ENCODE assay signal across 8 mouse cellular contexts in the genomic region with DNA sequence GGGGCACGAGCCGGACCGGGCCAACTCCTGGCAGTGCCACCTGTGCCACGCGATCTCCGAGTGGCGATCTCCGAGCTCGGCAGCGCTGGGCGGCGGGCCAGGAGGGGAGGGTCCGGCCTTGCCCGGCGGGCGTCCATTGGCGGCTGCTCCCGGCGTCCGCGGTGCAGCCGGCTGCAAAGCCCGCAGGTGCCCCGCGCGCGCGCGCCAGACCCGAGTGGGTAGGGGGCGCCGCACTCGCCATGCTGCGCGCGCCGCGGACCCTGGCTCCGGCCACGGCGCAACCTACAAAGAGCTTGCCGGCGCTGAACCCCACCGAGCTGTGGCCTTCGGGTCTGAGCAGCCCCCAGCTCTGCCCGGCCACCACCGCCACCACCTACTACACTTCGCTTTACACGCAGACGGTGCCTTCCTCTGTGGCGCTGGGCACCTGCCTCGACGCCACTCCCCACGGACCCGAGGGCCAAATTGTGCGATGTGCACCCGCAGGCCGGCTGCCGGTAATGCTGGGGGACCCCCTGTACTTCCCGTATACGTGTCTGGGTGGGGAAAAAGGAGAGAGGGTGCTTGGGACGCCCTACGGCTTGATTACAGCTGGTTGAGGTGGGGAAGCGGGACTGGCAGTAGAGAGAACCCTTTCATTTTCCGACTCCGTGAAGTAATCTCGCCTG. TPM values are rescaled to one million over a fixed set of nuclear protein-coding genes. Genes with fewer than 3 reads are reported as not detected.
DNase-seq lines count a peak whose midpoint lies in the region; ATAC-seq lines count a peak whose summit lies in the region.

No protein-coding gene starts in this region.

- no peaks in the 10 kb centered on the region for H3K9me3 ChIP-seq in forebrain, embryonic 15.5 days
- H3K9me3 ChIP-seq in intestine, embryonic 15.5 days, result no peaks in the 10 kb centered on the region
- H3K9me3 ChIP-seq in liver, embryonic 16.5 days (replicated peaks; ENCODE audit: control insufficient read depth, low read length), result no peaks in the 10 kb centered on the region
- H3K9me3 ChIP-seq in neural tube, embryonic 12.5 days, result no peaks in the 10 kb centered on the region

- peak; percentile 40 for DNase-seq in CD4-positive, CD25-positive, alpha-beta regulatory T cell, adult 2 months (ENCODE audit: low read depth, low spot score)
- DNase-seq in adrenal gland, adult 18-20 months (ENCODE audit: low spot score in 2 of 2), result peak; percentile 73 to 76
- DNase-seq in adipocyte (ENCODE audit: low spot score), result no peak

- H3K4me3 ChIP-seq in forebrain, embryonic 15.5 days, result peak overlapping the region; percentile 65
- peak overlapping the region; percentile 75 for H3K4me3 ChIP-seq in intestine, embryonic 15.5 days (replicated peaks)
- H3K4me3 ChIP-seq in liver, embryonic 16.5 days (ENCODE audit: low read depth, low read length), result peak overlapping the region; percentile 92
- H3K4me3 ChIP-seq in neural tube, embryonic 12.5 days, result peak overlapping the region; percentile 62

- ATAC-seq in CD4-positive, CD25-positive, alpha-beta regulatory T cell, adult 4 months, result no peak
- ATAC-seq in forebrain, embryonic 15.5 days (replicated peaks), result peak; percentile 54
- peak; percentile 19 for ATAC-seq in intestine, embryonic 15.5 days
- ATAC-seq in liver, embryonic 16.5 days (ENCODE audit: low read depth), result peak; percentile 6; the same call in 1 of the 2 replicates
- ATAC-seq in neural tube, embryonic 12.5 days (ENCODE audit: low FRiP score, low read depth), result peak; percentile 34; the same call in 1 of the 2 replicates

- peak overlapping the region; percentile 46; the same call in 1 of the 2 replicates for H3K27ac ChIP-seq in forebrain, embryonic 15.5 days (replicated peaks)
- H3K27ac ChIP-seq in intestine, embryonic 15.5 days, result peak overlapping the region; percentile 72
- peak overlapping the region; percentile 99 for H3K27ac ChIP-seq in liver, embryonic 16.5 days (ENCODE audit: low read length)
- H3K27ac ChIP-seq in neural tube, embryonic 12.5 days, result no peak overlapping the region

- WGBS in forebrain, embryonic 15.5 days, result under 1% methylated on average over 67 of the region's 67 CpGs
- WGBS in intestine, embryonic 15.5 days, result under 1% methylated on average over 65 of the region's 67 CpGs
- under 1% methylated on average over 65 of the region's 67 CpGs for WGBS in liver, embryonic 16.5 days (ENCODE audit: insufficient replicate concordance)
- WGBS in neural tube, embryonic 12.5 days, result under 1% methylated on average over 67 of the region's 67 CpGs

- H3K27me3 ChIP-seq in forebrain, embryonic 15.5 days, result no peaks in the 10 kb centered on the region
- no peaks in the 10 kb centered on the region for H3K27me3 ChIP-seq in intestine, embryonic 15.5 days (replicated peaks)
- H3K27me3 ChIP-seq in liver, embryonic 16.5 days (ENCODE audit: control insufficient read depth, insufficient read depth, low read depth, low read length), result no peaks in the 10 kb centered on the region
- no peaks in the 10 kb centered on the region; the same call in 1 of the 2 replicates for H3K27me3 ChIP-seq in neural tube, embryonic 12.5 days (replicated peaks)

- peaks cover 46% of the 10 kb centered on the region for H3K4me1 ChIP-seq in forebrain, embryonic 15.5 days
- peaks cover 46% of the 10 kb centered on the region for H3K4me1 ChIP-seq in intestine, embryonic 15.5 days (replicated peaks)
- H3K4me1 ChIP-seq in liver, embryonic 16.5 days (ENCODE audit: control insufficient read depth, low read depth, low read length), result peaks cover 48% of the 10 kb centered on the region
- H3K4me1 ChIP-seq in neural tube, embryonic 12.5 days, result peaks cover 47% of the 10 kb centered on the region

- H3K36me3 ChIP-seq in forebrain, embryonic 15.5 days, result no peaks in the 10 kb centered on the region
- no peaks in the 10 kb centered on the region for H3K36me3 ChIP-seq in intestine, embryonic 15.5 days
- peaks cover 13% of the 10 kb centered on the region for H3K36me3 ChIP-seq in liver, embryonic 16.5 days (ENCODE audit: control insufficient read depth, insufficient read depth)
- no peaks in the 10 kb centered on the region for H3K36me3 ChIP-seq in neural tube, embryonic 12.5 days

- H3K9ac ChIP-seq in forebrain, embryonic 15.5 days (replicated peaks), result peak overlapping the region; percentile 44
- peak overlapping the region; percentile 65 for H3K9ac ChIP-seq in intestine, embryonic 15.5 days
- peak overlapping the region; percentile 99 for H3K9ac ChIP-seq in liver, embryonic 16.5 days (ENCODE audit: low read depth, low read length)
- peak overlapping the region; percentile 78 for H3K9ac ChIP-seq in neural tube, embryonic 12.5 days

- H3K4me2 ChIP-seq in forebrain, embryonic 15.5 days (replicated peaks), result peak overlapping the region; percentile 100
- peak overlapping the region; percentile 97 for H3K4me2 ChIP-seq in intestine, embryonic 15.5 days (replicated peaks)
- peak overlapping the region; percentile 85 for H3K4me2 ChIP-seq in liver, embryonic 16.5 days (ENCODE audit: low read depth, low read length)
- H3K4me2 ChIP-seq in neural tube, embryonic 12.5 days (replicated peaks), result peak overlapping the region; percentile 100

RNA-seq across cellular contexts. Expression of a gene that starts 0.5 kb away (rescaled TPM):
- polyA plus RNA-seq in CD4-positive, CD25-positive, alpha-beta regulatory T cell, adult 4 months (2017; shearing (Covaris generic)), result 10 to 100 TPM; 14.5 to 29.6 TPM
- 1 to 10 TPM; 1.9 to 3.2 TPM for total RNA-seq in adrenal gland, adult 18-20 months (2021)
- 5.4 and 6.0 TPM in 2 replicates for polyA plus RNA-seq in forebrain, embryonic 15.5 days (2015; fragmentation: Nextera tagmentation; extraction: Ambion mirVana)
- 8.1 and 9.8 TPM in 2 replicates for polyA plus RNA-seq in intestine, embryonic 15.5 days (2015; fragmentation: Nextera tagmentation; extraction: Ambion mirVana)
- 83.5 and 93.6 TPM in 2 replicates for polyA plus RNA-seq in liver, embryonic 16.5 days (2015; fragmentation: Nextera tagmentation; extraction: Ambion mirVana)
- 9.5 and 10.4 TPM in 2 replicates for polyA plus RNA-seq in neural tube, embryonic 12.5 days (2016; fragmentation: Nextera tagmentation; extraction: Ambion mirVana)

RNA-seq across cellular contexts. Expression of a gene that starts 29.4 kb away (rescaled TPM):
- polyA plus RNA-seq in CD4-positive, CD25-positive, alpha-beta regulatory T cell, adult 4 months (2017; shearing (Covaris generic)), result 100 to 1,000 TPM; 388 to 433 TPM
- 10 to 100 TPM; 47.4 to 77.7 TPM for total RNA-seq in adrenal gland, adult 18-20 months (2021)
- 87.3 and 98.1 TPM in 2 replicates for polyA plus RNA-seq in forebrain, embryonic 15.5 days (2015; fragmentation: Nextera tagmentation; extraction: Ambion mirVana)
- polyA plus RNA-seq in intestine, embryonic 15.5 days (2015; fragmentation: Nextera tagmentation; extraction: Ambion mirVana), result 269 and 285 TPM in 2 replicates
- polyA plus RNA-seq in liver, embryonic 16.5 days (2015; fragmentation: Nextera tagmentation; extraction: Ambion mirVana), result 37.5 and 40.6 TPM in 2 replicates
- 325 and 330 TPM in 2 replicates for polyA plus RNA-seq in neural tube, embryonic 12.5 days (2016; fragmentation: Nextera tagmentation; extraction: Ambion mirVana)

RNA-seq across cellular contexts. Expression of a gene that starts 33.5 kb away (rescaled TPM):
- not detected for polyA plus RNA-seq in CD4-positive, CD25-positive, alpha-beta regulatory T cell, adult 4 months (2017; shearing (Covaris generic))
- total RNA-seq in adrenal gland, adult 18-20 months (2021), result 1 to 10 TPM; 1.6 to 2.8 TPM
- polyA plus RNA-seq in forebrain, embryonic 15.5 days (2015; fragmentation: Nextera tagmentation; extraction: Ambion mirVana), result 3.4 and 3.7 TPM in 2 replicates
- polyA plus RNA-seq in intestine, embryonic 15.5 days (2015; fragmentation: Nextera tagmentation; extraction: Ambion mirVana), result 4.6 and 5.4 TPM in 2 replicates
- 2.2 and 3.0 TPM in 2 replicates for polyA plus RNA-seq in liver, embryonic 16.5 days (2015; fragmentation: Nextera tagmentation; extraction: Ambion mirVana)
- 10.4 and 11.4 TPM in 2 replicates for polyA plus RNA-seq in neural tube, embryonic 12.5 days (2016; fragmentation: Nextera tagmentation; extraction: Ambion mirVana)

Comparison
In these comparisons a context has a peak if more than half of its experiments do, and no peak if none do; other contexts are left out.
1. H3K9ac ChIP-seq: peak in every context shown above with its lines; median percentile 99 in liver, embryonic 16.5 days; 78 in neural tube, embryonic 12.5 days; 65 in intestine, embryonic 15.5 days; 44 in forebrain, embryonic 15.5 days.